ENCODE assay signal across 10 mouse cellular contexts in genomic region chr6:101261513-101261912, GRCm38 (mm10).
A peak's percentile ranks its signal among the peaks of the same experiment; 100 is the strongest.
DNase-seq lines count a peak whose midpoint lies in the region; ATAC-seq lines count a peak whose summit lies in the region.
"Had no signal": no experiment of that assay in that cellular context is flagged by ENCODE, and none has a peak within 500 bp of the region (broad histone marks: within the 10 kb centered on the region; RNA-seq: fewer than 3 reads in every experiment).

No protein-coding gene starts in this region.

- no peaks in the 10 kb centered on the region for H3K9me3 ChIP-seq in kidney, embryonic 15.5 days (replicated peaks)
- H3K9me3 ChIP-seq in forebrain, embryonic 14.5 days (replicated peaks; ENCODE audit: control insufficient read depth, low read length), result no peaks in the 10 kb centered on the region
- H3K9me3 ChIP-seq: liver, embryonic 13.5 days had no signal

- H3K4me2 ChIP-seq in kidney, embryonic 15.5 days, result no peak overlapping the region
- no peak overlapping the region for H3K4me2 ChIP-seq in forebrain, embryonic 14.5 days (ENCODE audit: low read length)
- H3K4me2 ChIP-seq: liver, embryonic 13.5 days had no signal

- H3K4me3 ChIP-seq in kidney, embryonic 15.5 days (replicated peaks), result no peak overlapping the region
- no peak overlapping the region for H3K4me3 ChIP-seq in forebrain, embryonic 14.5 days (ENCODE audit: low read depth, low read length)
- H3K4me3 ChIP-seq: erythroblast, embryonic 14.5 days; liver, embryonic 13.5 days had no signal

- DNase-seq in CD4-positive, CD25-positive, alpha-beta regulatory T cell, adult 2 months (ENCODE audit: low read depth, low spot score), result peak; percentile 3
- DNase-seq in kidney, adult 9 months, result peak; percentile 38
- DNase-seq in Muller cell, postnatal 12 days (ENCODE audit: inconsistent ontology term), result peak; percentile 27
- peak; percentile 85 for DNase-seq in forebrain, embryonic 14.5 days (ENCODE audit: low spot score)
- DNase-seq in lung, postnatal 10 days, result peak; percentile 72
- no peak for DNase-seq in ovary, postnatal 10 days (ENCODE audit: low spot score)
- DNase-seq: liver, embryonic 13.5 days had no signal

- H3K4me1 ChIP-seq in kidney, embryonic 15.5 days, result peaks cover 13% of the 10 kb centered on the region
- H3K4me1 ChIP-seq in forebrain, embryonic 14.5 days (ENCODE audit: control insufficient read depth, insufficient read depth, low read length), result peaks cover 10% of the 10 kb centered on the region
- H3K4me1 ChIP-seq: liver, embryonic 13.5 days had no signal

- no peaks in the 10 kb centered on the region for H3K36me3 ChIP-seq in kidney, embryonic 15.5 days
- H3K36me3 ChIP-seq in forebrain, embryonic 14.5 days (ENCODE audit: control insufficient read depth, insufficient read depth, low read length), result no peaks in the 10 kb centered on the region
- H3K36me3 ChIP-seq: liver, embryonic 13.5 days had no signal

- ATAC-seq in CD4-positive, CD25-positive, alpha-beta regulatory T cell, adult 4 months, result no peak
- no peak for ATAC-seq in kidney, embryonic 15.5 days (replicated peaks; ENCODE audit: low FRiP score)
- ATAC-seq in forebrain, embryonic 14.5 days, result peak; percentile 35; the same call in 1 of the 2 replicates

- no peak overlapping the region for H3K9ac ChIP-seq in kidney, embryonic 15.5 days
- H3K9ac ChIP-seq in forebrain, embryonic 14.5 days (ENCODE audit: low read length), result no peak overlapping the region
- H3K9ac ChIP-seq: liver, embryonic 13.5 days had no signal

- no peak overlapping the region for H3K27ac ChIP-seq in kidney, embryonic 15.5 days
- H3K27ac ChIP-seq in forebrain, embryonic 14.5 days (ENCODE audit: low read depth, low read length), result no peak overlapping the region
- H3K27ac ChIP-seq: liver, embryonic 13.5 days had no signal

- WGBS in kidney, embryonic 15.5 days, result 9% methylated on average over 4 of the region's 4 CpGs
- WGBS in forebrain, embryonic 14.5 days, result 6% methylated on average over 4 of the region's 4 CpGs

- H3K27me3 ChIP-seq in kidney, embryonic 15.5 days, result peaks cover 3% of the 10 kb centered on the region; the same call in 1 of the 2 replicates
- no peaks in the 10 kb centered on the region for H3K27me3 ChIP-seq in forebrain, embryonic 14.5 days (replicated peaks; ENCODE audit: control insufficient read depth, insufficient read depth, low read length)
- H3K27me3 ChIP-seq: liver, embryonic 13.5 days had no signal
